Mouse (Mus musculus) gastrocnemius, adult 8-10 months (tissue): ENCODE results near the gene Elovl6. TPM values are rescaled to one million over a fixed set of nuclear protein-coding genes. Genes with fewer than 3 reads are reported as not detected.

ENCODE experiments used
- DNase-seq, 2 experiments: peaks; one replicate each; pipeline ENCODE4 v3.0.0; 2022; ENCODE audit warnings: low spot score in 2 of 2
- total RNA-seq, 4 experiments: library from RNA; stranded (reverse); gene quantifications; 2 replicates each; pipeline ENCODE4 v1.2.4; 2022

The Elovl6 gene
- total RNA-seq = under 1 TPM; 0.19 to 0.75 (median 0.31) TPM

GRCm38 (mm10) chr3:129532180-129532864 is at the start of gene Elovl6:
Gene Elovl6 (plus strand): TSS chr3:129532355.
- DNase-seq = peak in 1 of 2 experiments; percentile 4

GRCm38 (mm10) chr3:129488774-129489173 is 43.4 kb upstream of the Elovl6 start:
- DNase-seq = no peak

GRCm38 (mm10) chr3:129494123-129494522 is 38.0 kb upstream of the Elovl6 start:
- DNase-seq = no peak

- DNase-seq = no peak
Observed at GRCm38 (mm10) chr3:129494731-129495130, 37.4 kb upstream of the Elovl6 start.

GRCm38 (mm10) chr3:129503781-129504180 is 28.4 kb upstream of the Elovl6 start:
- no peak for DNase-seq

GRCm38 (mm10) chr3:129504928-129505327 is 27.2 kb upstream of the Elovl6 start:
- no peak for DNase-seq

- no peak for DNase-seq
Observed at GRCm38 (mm10) chr3:129507736-129508135, 24.4 kb upstream of the Elovl6 start.

GRCm38 (mm10) chr3:129508571-129508970 is 23.6 kb upstream of the Elovl6 start:
- DNase-seq = no peak

- no peak for DNase-seq
Observed at GRCm38 (mm10) chr3:129509725-129510124, 22.4 kb upstream of the Elovl6 start.

GRCm38 (mm10) chr3:129515863-129516436 is 16.2 kb upstream of the Elovl6 start:
- DNase-seq = no peak

GRCm38 (mm10) chr3:129520499-129520898 is 11.7 kb upstream of the Elovl6 start:
- DNase-seq = no peak

- DNase-seq = no peak
Observed at GRCm38 (mm10) chr3:129523456-129524143, 8.6 kb upstream of the Elovl6 start.

GRCm38 (mm10) chr3:129527046-129527445 is 5.1 kb upstream of the Elovl6 start:
- DNase-seq = no peak

- DNase-seq = no peak
Observed at GRCm38 (mm10) chr3:129529311-129529710, 2.8 kb upstream of the Elovl6 start.

GRCm38 (mm10) chr3:129530461-129530860 is 1.7 kb upstream of the Elovl6 start:
- DNase-seq = no peak

- DNase-seq = no peak
Observed at GRCm38 (mm10) chr3:129532865-129533742, 949 bp downstream of the Elovl6 start.

GRCm38 (mm10) chr3:129533743-129534530 is 1.8 kb downstream of the Elovl6 start:
- peak in 1 of 2 experiments; percentile 28 for DNase-seq

GRCm38 (mm10) chr3:129535444-129535843 is 3.3 kb downstream of the Elovl6 start:
- no peak for DNase-seq

- peak; percentile 51 to 53 for DNase-seq
Observed at GRCm38 (mm10) chr3:129536109-129536508, 4.0 kb downstream of the Elovl6 start.

GRCm38 (mm10) chr3:129537954-129538353 is 5.8 kb downstream of the Elovl6 start:
- no peak for DNase-seq

GRCm38 (mm10) chr3:129540882-129541281 is 8.7 kb downstream of the Elovl6 start:
- DNase-seq = no peak
